Mouse (Mus musculus) myocyte (in vitro differentiated cells): ENCODE results near the gene Acot5.
"Not testable (repeated sequence)": the region's sequence is repeated elsewhere in the genome, so short reads cannot be mapped to it uniquely, and the experiment has no call there.

Experiments
- E2F4 ChIP-seq: IDR thresholded peaks from one replicate; pipeline ENCODE4 v1.6.1; 2011; ENCODE audit warnings: mild to moderate bottlenecking, control low read depth, moderate library complexity; ENCODE audit not compliant: insufficient read depth
- MAX ChIP-seq: IDR thresholded peaks from one replicate; pipeline ENCODE4 v1.6.1; 2011; ENCODE audit warnings: low read depth, mild to moderate bottlenecking, control low read depth
- MYOD1 ChIP-seq, 3 experiments: IDR thresholded peaks; one replicate each; pipeline ENCODE4 v1.6.1; 2011; ENCODE audit warnings: control low read depth in 2 of 3, low read depth in 2 of 3, mild to moderate bottlenecking in 2 of 3, moderate library complexity in 1 of 3; ENCODE audit not compliant: insufficient read length in 2 of 3, control insufficient read depth in 1 of 3
- MYOG ChIP-seq, 3 experiments: IDR thresholded peaks; one replicate each; pipeline ENCODE4 v1.6.1; 2011; ENCODE audit warnings: control low read depth in 2 of 3, low read depth in 2 of 3, mild to moderate bottlenecking in 2 of 3; ENCODE audit not compliant: insufficient read length in 2 of 3, control insufficient read depth in 1 of 3, insufficient read depth in 1 of 3
- POLR2A ChIP-seq: IDR thresholded peaks from one replicate; pipeline ENCODE4 v1.6.1; 2011; ENCODE audit warnings: low read depth, mild to moderate bottlenecking, control low read depth, moderate library complexity; ENCODE audit not compliant: insufficient read length
- TCF12 ChIP-seq: IDR thresholded peaks from one replicate; pipeline ENCODE4 v1.6.1; 2011; ENCODE audit warnings: mild to moderate bottlenecking, control low read depth; ENCODE audit not compliant: poor library complexity, insufficient read depth, severe bottlenecking
- TCF3 ChIP-seq: IDR thresholded peaks from one replicate; pipeline ENCODE4 v1.6.1; 2011; ENCODE audit warnings: low read depth, control low read depth; ENCODE audit not compliant: insufficient read length

DNA sequence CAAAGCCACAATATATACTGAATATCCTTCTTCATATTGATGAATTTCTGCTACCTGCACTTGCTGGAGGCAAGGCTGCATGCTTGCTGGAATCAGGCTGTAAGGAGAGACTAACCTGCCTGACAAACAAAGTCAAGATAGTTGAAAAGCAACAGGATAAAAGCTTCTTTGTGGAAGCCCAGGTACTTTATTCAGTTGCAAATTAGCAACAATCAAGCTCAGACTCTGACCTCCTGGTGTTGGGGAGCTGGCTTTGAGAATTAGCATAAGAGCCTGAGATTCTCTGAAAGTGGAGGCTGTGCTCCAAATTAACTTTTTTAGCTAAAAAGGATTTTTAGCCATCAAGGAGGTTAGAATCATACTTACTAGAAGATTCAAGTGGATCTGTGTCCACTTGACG, 40.1 kb upstream of the Acot5 start:
- not testable (repeated sequence) for TF ChIP-seq POLR2A; E2F4; MYOG (IDR thresholded peaks at IDR 0.05; ENCODE audit: control insufficient read depth in 1 of 3, insufficient read depth in 1 of 3, insufficient read length in 2 of 3, low read depth in 2 of 3); MYOD1 (IDR thresholded peaks at IDR 0.05; ENCODE audit: control insufficient read depth in 1 of 3, insufficient read length in 2 of 3, low read depth in 2 of 3); TCF12; TCF3; MAX
